Mouse (Mus musculus) forebrain, embryonic 14.5 days (tissue): ENCODE measurements at regions not wholly inside any gene's neighbourhood (a gene's known extent, or its start where the extent isn't known, plus 50 kb on each side); places are given as distances from the start of the nearest gene placed in this dataset.

Experiments used
- ATAC-seq: fragments of 200-750 bp; cut with Nextera tagmentation; 2 replicates; pipeline ENCODE4 v1.8.0; 2017; ENCODE audit warnings: mild to moderate bottlenecking, moderate library complexity
- DNase-seq: peaks from one replicate; pipeline ENCODE4 v3.0.0-alpha.2; 2015; ENCODE audit warnings: low spot score
- H3K27ac ChIP-seq: fragments of 300-500 bp; sonication (generic); 2 replicates; pipeline ENCODE4 v1.5.1; 2014; ENCODE audit warnings: low read depth, mild to moderate bottlenecking, control low read depth, low read length, moderate library complexity
- H3K27me3 ChIP-seq: fragments of 300-500 bp; sonication (generic); replicated peaks from 2 replicates; pipeline ENCODE4 v1.6.1; 2014; ENCODE audit warnings: low read length, control low read depth, mixed read lengths; ENCODE audit not compliant: control insufficient read depth, insufficient read depth
- H3K36me3 ChIP-seq: fragments of 300-500 bp; sonication (generic); 2 replicates; pipeline ENCODE4 v1.6.1; 2014; ENCODE audit warnings: low read length, control low read depth; ENCODE audit not compliant: control insufficient read depth, insufficient read depth
- H3K4me1 ChIP-seq: fragments of 300-500 bp; sonication (generic); 2 replicates; pipeline ENCODE4 v1.6.1; 2014; ENCODE audit warnings: antibody characterized with exemption, low read length, control low read depth; ENCODE audit not compliant: control insufficient read depth, insufficient read depth
- H3K4me2 ChIP-seq: fragments of 300-500 bp; sonication (generic); 2 replicates; pipeline ENCODE4 v1.6.1; 2014; ENCODE audit warnings: mild to moderate bottlenecking, control low read depth, low read length
- H3K4me3 ChIP-seq: fragments of 300-500 bp; sonication (generic); 2 replicates; pipeline ENCODE4 v1.5.1; 2014; ENCODE audit warnings: low read depth, low read length, control low read depth
- H3K9ac ChIP-seq: fragments of 300-500 bp; sonication (generic); 2 replicates; pipeline ENCODE4 v1.6.1; 2014; ENCODE audit warnings: mild to moderate bottlenecking, low read length, control low read depth, moderate library complexity
- H3K9me3 ChIP-seq: fragments of 300-500 bp; sonication (generic); replicated peaks from 2 replicates; pipeline ENCODE4 v1.6.1; 2016; ENCODE audit warnings: low read length, control low read depth, mixed read lengths; ENCODE audit not compliant: control insufficient read depth
- WGBS: fragments of 180-500 bp; shearing (Covaris S2); extraction: QIAGEN DNeasy Blood & Tissue Kit; methylation state at CpG from one replicate; pipeline ENCODE4 v1.1.7; 2014; 5-methylcytosine and 5-hydroxymethylcytosine counted together

DNA sequence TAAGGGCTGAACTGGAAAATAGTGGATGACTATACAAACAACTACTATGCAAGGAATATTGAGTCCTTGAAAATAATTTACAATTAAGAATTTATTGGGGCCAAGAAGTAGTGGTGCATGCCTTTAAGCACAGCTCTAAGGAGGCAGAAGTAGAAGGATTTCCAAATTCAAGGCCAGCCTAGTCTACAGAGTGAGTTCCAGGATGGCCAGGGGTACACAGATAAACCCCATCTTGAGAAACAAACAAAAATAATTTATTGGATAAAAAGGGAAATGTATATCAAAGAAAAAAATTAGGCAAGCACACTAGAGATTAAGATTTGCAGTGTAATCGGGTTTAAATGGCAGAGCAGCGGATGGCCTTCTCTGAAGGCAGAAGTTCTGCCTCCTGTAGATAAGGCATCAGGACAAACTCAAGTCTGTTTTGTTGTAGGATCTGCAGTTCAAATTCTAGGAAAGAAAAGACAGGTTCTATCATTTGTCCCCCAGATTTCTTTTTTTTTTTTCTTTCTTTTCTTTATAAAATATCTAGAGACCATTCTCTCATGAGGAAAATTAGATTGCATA lies 110.7 kb upstream of the Man2a1 start:
- no peaks in the 10 kb centered on the region for H3K27me3 ChIP-seq
- H3K9ac ChIP-seq: no peak overlapping the region
- no peak overlapping the region for H3K4me3 ChIP-seq
- H3K27ac ChIP-seq: no peak overlapping the region
- H3K36me3 ChIP-seq: no peaks in the 10 kb centered on the region
- H3K9me3 ChIP-seq: no peaks in the 10 kb centered on the region
- ATAC-seq (no peak), DNase-seq (no peak)
- no peak overlapping the region for H3K4me2 ChIP-seq
- WGBS: 85% methylated on average over 2 of the region's 2 CpGs
- H3K4me1 ChIP-seq: no peaks in the 10 kb centered on the region; the same call in 1 of the 2 replicates

DNA sequence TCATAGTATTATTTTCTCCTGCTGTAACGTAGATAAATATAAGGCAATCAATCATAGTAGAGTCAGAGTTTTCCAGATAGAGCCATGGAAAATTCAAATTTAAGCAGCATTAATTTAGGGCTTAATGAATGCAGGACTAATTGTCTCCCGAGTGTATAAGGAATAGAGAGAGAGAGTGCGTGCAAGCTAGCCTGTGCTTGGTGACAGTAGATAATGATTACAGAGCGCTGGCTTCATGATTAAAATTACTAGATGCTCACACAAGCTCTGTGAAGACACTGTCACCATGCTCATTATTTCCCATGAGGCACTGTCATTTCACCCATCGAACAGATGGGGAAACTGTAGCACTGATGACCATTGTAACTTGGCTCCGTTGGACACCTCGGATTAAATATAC lies 109.9 kb upstream of the Man2a1 start:
- peak; percentile 69 for DNase-seq
- 40% methylated on average over 7 of the region's 7 CpGs for WGBS
- Histone ChIP-seq H3K27me3 (no peaks in the 10 kb centered on the region), H3K9me3 (no peaks in the 10 kb centered on the region), H3K9ac (no peak overlapping the region), H3K27ac (no peak overlapping the region), H3K4me3 (no peak overlapping the region), H3K36me3 (no peaks in the 10 kb centered on the region), H3K4me1 (no peaks in the 10 kb centered on the region; the same call in 1 of the 2 replicates), H3K4me2 (no peak overlapping the region)
- peak; percentile 74 for ATAC-seq

- Histone ChIP-seq H3K36me3 (no peaks in the 10 kb centered on the region), H3K9ac (no peak overlapping the region), H3K9me3 (no peaks in the 10 kb centered on the region), H3K27ac (no peak overlapping the region), H3K4me3 (no peak overlapping the region), H3K4me1 (no peaks in the 10 kb centered on the region; the same call in 1 of the 2 replicates), H3K4me2 (no peak overlapping the region), H3K27me3 (no peaks in the 10 kb centered on the region)
- DNase-seq (no peak), ATAC-seq (no peak)
- 63% methylated on average over 8 of the region's 10 CpGs for WGBS
Measured at GRCm38 (mm10) chr17:64491922-64492353, 108.6 kb upstream of the Man2a1 start.

DNA sequence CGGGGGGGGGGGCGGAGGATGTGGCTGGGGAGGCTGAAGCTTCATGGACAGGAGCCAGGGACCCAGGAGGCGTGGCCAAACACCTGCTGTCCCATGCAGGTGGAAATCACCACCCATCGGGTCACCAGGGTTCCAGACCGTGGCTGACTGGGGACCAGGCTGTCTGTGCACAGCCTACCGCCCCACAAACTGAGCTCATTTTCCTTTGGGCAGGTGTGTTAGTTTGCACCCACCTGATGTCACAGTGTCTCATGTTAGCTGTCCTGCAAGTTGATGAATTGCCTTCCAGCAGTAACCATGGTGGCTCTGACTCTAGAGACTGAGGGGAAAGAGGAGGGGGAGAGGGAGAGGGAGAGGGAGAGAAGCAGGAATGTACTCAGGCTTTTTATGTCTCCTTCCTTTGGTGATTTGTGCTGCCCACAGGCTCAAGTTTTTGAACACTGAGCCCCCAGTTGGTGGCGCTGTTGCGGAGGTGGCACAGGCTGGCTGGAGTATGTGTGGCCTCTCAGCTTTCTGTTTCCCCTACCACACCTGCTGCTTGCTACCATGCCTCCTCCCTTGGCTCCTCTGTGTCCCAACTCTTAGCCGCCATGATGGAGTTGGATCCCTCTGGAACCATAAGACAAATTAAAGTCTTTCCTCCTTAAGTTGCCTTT lies 107.8 kb upstream of the Man2a1 start:
- 67% methylated on average over 7 of the region's 9 CpGs for WGBS
- H3K27me3 ChIP-seq: no peaks in the 10 kb centered on the region
- no peaks in the 10 kb centered on the region; the same call in 1 of the 2 replicates for H3K4me1 ChIP-seq
- no peak overlapping the region for H3K27ac ChIP-seq
- H3K4me3 ChIP-seq: no peak overlapping the region
- DNase-seq (no peak), ATAC-seq (no peak)
- no peak overlapping the region for H3K4me2 ChIP-seq
- H3K9ac ChIP-seq: no peak overlapping the region
- H3K9me3 ChIP-seq: no peaks in the 10 kb centered on the region
- no peaks in the 10 kb centered on the region for H3K36me3 ChIP-seq

DNA sequence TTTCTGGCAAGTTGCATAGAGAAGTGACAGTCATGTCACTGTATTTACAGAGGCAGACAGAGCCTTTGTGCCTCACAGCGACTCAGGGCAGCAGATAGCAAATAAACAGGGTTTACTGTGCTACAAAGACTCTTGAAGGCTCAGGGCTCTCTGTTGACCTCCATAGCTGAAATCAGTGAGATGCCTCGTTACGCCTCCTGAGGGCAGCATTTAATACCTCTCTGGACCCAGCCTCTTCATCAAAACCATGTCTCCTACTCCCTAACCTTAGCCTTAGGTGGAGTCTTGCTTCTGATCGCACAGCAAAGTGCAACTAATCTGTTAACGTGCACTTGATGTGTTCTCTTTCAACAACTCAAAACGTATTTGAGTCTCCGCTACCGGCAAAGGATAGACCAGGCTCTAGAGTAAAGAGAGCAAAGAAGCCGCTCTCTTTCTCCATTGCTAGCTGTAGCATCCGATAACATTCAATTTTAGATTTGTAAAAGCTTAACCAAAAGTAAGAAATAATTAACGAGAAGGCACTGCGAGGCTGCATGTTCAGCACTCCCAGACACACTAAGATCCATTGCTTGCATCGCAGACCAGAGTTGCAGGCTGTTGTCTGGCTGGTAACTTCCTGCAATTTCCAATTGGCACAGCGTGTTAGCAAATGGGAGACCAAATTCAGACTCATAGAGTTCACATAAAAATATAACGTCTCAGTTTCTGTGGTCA lies 101.1 kb upstream of the Man2a1 start:
- no peak overlapping the region for H3K4me3 ChIP-seq
- ATAC-seq (no peak), DNase-seq (peak; percentile 50)
- whole genome bisulfite sequencing: 60% methylated on average over 15 of the region's 15 CpGs
- H3K4me1 ChIP-seq: no peaks in the 10 kb centered on the region; the same call in 1 of the 2 replicates
- H3K27ac ChIP-seq: no peak overlapping the region
- H3K36me3 ChIP-seq: no peaks in the 10 kb centered on the region
- no peaks in the 10 kb centered on the region for H3K9me3 ChIP-seq
- no peak overlapping the region for H3K4me2 ChIP-seq
- no peak overlapping the region for H3K9ac ChIP-seq
- no peaks in the 10 kb centered on the region for H3K27me3 ChIP-seq

- no peak overlapping the region for H3K4me2 ChIP-seq
- H3K9ac ChIP-seq: no peak overlapping the region
- DNase-seq: no peak
- no peaks in the 10 kb centered on the region; the same call in 1 of the 2 replicates for H3K4me1 ChIP-seq
- ATAC-seq: no peak
- H3K4me3 ChIP-seq: no peak overlapping the region
- H3K27ac ChIP-seq: no peak overlapping the region
- 91% methylated on average over 2 of the region's 2 CpGs for WGBS
- H3K27me3 ChIP-seq: no peaks in the 10 kb centered on the region
- H3K9me3 ChIP-seq: no peaks in the 10 kb centered on the region
- no peaks in the 10 kb centered on the region for H3K36me3 ChIP-seq
Measured at GRCm38 (mm10) chr17:64502376-64502775, 98.2 kb upstream of the Man2a1 start.

GRCm38 (mm10) chr17:64505956-64506355 lies 94.6 kb upstream of the Man2a1 start:
- no peaks in the 10 kb centered on the region for H3K27me3 ChIP-seq
- no peaks in the 10 kb centered on the region for H3K9me3 ChIP-seq
- H3K36me3 ChIP-seq: no peaks in the 10 kb centered on the region
- H3K4me2 ChIP-seq: no peak overlapping the region
- WGBS: 79% methylated on average over 2 of the region's 2 CpGs
- no peaks in the 10 kb centered on the region; the same call in 1 of the 2 replicates for H3K4me1 ChIP-seq
- no peak overlapping the region for H3K4me3 ChIP-seq
- no peak for DNase-seq
- no peak overlapping the region for H3K27ac ChIP-seq
- no peak for ATAC-seq
- no peak overlapping the region for H3K9ac ChIP-seq

GRCm38 (mm10) chr17:64511139-64511779 lies 89.3 kb upstream of the Man2a1 start:
- Histone ChIP-seq H3K36me3 (no peaks in the 10 kb centered on the region), H3K9ac (no peak overlapping the region), H3K9me3 (no peaks in the 10 kb centered on the region), H3K27me3 (no peaks in the 10 kb centered on the region), H3K4me1 (no peaks in the 10 kb centered on the region), H3K4me2 (no peak overlapping the region), H3K27ac (no peak overlapping the region), H3K4me3 (no peak overlapping the region)
- DNase-seq (no peak), ATAC-seq (no peak)
- WGBS: 77% methylated on average over 3 of the region's 3 CpGs
